Mouse (Mus musculus): Measurements from ENCODE around the gene Kctd20. TPM values are rescaled to one million over a fixed set of nuclear protein-coding genes. Genes with fewer than 3 reads are reported as not detected.

Kctd20 gene
- polyA plus RNA-seq, 1 experiment, result 41.6 TPM

DNA sequence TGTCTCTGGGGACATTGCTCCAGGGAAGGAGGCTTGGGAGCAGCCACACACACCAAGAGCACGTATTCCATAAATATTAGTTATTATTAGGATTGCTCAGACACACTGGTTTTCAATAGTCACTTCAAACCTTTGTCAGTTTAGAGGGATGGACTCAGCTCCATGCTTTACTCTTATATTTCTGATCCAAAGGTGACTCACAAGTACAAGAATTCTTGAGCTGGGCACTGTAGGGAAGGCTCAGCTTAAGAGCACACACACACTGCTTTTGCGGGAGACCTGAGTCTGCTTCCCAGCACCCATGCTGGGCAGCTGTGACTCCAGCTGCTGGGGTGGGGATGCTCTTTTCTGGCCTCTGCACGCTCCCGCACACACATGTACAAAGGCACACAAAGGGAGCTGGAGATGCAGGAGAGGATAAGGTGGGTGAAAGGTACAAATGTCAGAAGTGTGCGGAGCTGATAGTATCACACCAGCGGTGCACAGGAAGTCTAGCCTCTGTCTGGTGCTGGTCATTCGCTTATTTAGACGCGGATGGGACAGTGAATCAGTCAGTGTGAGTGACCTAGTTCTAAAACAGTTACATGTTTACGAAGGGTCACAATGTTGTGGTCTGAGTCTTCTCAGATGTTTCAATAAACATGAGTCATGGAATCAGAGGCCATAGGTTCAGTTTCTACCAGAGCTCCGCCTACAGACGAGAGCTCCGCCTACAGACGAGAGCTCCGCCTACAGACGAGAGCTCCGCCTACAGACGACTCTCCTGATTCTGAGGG, 20.1 kb upstream of the Kctd20 start:
- DNase-seq (ENCODE audit: low spot score), result no peak

DNA sequence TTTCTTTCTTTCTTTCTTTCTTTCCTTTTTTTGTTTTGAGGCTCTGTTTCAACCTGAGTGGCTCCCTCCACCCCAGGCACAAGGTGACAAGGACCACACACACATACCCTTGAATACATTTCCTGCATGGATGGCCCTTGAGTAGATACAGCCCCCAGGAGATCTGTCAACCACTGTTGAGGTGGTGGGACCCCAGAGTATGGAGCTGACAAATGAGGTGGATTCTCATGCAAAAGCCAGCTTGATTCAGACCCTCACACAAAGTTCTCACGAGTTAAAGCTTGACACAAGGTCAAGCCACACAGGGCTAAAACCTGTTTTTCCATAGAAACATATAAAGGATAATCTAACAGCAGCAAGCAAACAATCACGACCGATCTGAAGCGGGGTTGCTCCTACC, 19.5 kb upstream of the Kctd20 start:
- DNase-seq (ENCODE audit: low spot score), result no peak

DNA sequence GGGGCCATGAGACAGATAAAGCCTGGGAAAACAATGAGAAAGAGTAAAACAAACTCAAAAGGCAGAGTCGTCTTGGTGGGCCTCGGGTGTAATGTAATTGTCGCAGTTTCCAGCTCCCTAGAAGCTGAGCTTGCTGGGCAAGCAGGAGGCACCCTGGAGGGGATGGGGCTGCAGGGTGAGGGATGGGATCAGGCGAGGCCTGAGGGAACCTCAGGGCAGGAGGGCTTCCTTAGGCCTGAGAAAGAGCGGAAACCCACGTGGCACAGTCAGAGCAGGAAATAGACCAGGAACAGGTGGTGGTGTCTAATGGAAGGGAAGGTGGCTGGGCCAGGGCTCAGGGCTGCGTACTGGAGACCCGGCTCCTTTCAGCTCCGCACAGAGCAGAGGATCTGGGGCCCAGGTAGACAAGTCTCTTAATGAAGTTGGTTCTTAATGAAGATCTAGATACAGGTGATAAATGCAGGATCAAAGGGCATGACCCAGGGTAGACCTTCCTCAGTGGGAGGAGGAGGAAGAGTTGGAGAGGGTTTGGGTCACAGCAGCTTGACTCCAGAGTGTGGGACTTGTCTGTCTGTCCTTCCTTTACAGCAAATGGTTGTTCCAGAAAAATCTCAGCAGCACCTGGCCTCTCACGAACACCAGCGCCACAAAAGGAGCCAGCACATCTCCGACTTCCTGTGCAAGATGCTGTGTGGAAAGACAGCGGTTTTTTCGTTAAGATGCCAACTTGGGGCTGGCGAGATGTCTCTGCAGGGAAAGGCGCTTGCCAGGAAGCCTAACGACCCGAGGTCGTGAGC, 17.4 kb upstream of the Kctd20 start:
- DNase-seq (ENCODE audit: low spot score), result no peak

DNA sequence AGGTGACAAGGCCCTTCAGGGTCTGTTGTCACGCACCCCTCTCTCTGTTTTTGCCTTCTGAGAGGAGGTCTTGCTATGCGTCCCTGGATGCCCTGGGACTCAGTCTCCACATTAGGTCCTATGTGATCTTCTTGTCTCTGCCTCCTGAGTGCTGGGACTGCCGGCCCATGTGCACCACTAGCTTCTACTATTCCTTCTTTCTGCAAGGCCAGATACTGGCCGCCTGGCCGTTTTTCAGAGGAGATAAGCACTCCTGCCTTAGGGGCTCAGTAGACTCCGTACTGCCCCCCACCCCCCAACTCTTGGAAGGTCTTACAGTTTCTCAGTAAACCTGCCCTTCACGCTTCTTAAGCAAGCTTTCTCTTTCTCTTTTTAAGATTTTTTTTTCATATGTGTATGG, 15.6 kb upstream of the Kctd20 start:
- DNase-seq (ENCODE audit: low spot score), result no peak

DNA sequence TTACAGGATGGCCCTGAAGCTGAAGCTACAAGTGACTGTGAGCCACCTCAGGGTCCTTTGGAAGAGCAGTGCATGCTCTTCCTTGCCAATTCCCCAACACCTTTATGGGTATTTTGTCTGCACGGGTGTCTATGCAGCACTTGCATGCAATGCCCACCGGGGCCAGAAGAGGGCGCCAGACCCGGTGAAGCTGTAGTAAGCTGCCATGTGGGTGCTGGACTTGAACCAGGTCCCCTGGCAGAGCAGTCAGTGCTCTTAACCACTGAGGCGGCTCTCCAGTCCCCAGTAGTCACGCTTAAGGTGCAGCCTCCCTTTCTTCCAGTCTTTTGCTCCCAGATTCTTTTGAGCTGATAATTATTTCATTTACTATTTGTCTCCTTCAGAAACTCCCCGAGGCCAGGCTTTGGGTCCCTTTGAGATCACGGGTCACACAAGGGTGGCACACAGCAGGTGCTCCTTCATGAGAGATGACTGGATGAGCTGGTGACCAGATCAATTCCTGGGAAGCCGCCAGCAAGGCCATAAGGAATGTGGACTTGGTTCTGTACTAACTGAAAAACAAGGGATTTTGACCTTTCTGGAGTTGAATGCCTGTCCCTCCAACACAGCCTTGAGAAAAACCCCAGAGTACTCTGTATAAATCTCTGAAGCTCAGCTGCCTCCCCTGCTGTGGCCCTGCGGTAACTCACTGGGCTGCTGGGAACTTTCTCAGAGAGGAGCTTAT, 15.0 kb upstream of the Kctd20 start:
- DNase-seq (ENCODE audit: low spot score), result no peak

DNA sequence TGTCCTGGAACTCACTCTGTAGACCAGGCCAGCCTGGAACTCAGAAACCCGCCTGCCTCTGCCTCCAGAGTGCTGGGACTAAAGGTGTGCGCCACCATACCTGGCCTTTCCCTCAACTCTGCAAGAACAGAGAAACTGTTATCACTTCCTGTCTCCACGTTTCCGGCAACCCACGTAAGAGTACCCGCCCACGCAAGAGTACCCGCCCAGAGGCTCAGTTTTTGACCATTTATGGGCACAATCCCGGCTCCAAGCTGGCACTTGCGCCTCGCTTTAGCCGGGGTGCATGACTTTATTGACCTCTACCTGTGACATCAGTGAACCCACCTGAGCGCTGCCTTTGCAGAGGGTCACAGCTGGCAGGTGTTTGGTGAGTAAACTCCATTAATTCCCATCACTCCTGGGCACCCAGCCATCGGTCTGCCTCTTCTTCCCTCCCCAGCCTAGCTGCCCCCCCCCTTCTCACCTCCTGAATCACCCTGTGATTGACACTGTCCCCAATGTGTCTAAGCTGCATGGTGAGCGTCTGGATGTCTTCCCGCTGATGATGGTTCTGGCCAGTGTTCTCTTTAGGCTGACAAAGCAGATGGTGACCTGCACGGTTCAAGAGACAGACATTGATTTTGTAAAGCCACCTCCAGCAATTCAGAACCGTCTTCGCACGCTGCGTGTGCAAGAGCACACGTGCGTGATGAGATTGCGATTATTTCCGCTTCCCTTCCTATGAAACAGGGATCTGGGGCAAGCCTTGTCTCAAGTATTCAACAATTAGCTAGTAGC, 10.8 kb upstream of the Kctd20 start:
- no peak for DNase-seq (ENCODE audit: low spot score)

DNA sequence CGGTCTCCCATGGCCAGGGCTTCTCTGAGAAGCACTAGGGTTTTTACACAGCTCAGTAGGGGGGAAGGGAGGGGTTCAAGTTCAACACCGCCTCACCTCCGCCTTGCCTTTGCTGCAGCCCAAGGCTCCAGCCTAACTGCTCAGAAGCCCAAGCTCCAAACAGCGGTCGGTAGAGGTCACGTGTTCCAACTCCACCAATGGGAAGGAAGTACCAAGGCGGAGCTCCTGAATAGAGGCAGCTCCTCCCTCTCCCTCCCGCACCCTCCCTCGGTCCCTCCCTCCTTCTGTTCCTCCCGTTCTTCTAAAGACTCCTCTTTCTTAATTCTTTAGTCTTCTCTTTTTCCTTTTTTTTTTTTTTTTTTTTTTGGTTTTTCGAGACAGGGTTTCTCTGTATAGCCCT, 9.6 kb upstream of the Kctd20 start:
- DNase-seq (ENCODE audit: low spot score), result no peak

DNA sequence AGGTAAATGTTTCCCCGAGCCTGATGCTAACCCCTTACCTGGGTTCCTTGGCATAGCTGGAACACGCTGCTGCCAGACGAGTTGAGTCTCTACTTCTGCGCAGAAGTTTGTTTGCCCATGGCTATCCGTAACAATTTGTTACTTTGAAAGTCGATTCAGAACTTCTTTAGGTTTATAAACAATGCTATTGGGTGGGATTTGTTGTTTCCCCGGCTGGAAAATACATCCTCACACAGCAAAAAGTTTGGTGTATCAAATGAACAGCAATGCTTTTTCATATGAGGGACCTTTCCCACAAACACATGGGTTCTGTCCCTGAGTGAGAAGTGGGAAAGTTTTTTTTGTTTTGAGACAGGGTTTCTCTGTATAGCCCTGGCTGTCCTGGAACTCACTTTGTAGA, 8.0 kb upstream of the Kctd20 start, which contains the start of gene Pxt1:
TSS of gene Pxt1 (minus strand) at position 101 of the 400 bp plus-strand sequence.
- DNase-seq (ENCODE audit: low spot score), result no peak

DNA sequence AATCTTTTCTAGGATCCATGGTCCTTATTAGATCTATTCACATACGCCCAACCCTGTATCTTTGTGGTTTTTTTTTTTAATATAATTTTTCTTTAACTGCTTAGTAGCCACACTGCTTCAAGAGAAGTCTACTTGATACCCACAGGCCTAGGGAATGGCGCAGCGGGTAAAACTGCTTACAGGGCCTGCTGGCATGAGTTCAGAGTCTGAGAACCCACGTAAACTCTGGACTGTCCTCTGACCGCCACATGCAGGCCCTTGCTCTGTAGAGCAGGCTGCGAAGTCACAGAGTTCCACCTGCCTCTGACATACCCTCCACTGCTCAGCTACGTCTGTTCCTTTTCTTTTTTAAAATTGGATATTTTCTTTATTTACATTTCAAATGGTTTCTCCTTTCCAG, 7.3 kb upstream of the Kctd20 start:
- DNase-seq (ENCODE audit: low spot score), result no peak

DNA sequence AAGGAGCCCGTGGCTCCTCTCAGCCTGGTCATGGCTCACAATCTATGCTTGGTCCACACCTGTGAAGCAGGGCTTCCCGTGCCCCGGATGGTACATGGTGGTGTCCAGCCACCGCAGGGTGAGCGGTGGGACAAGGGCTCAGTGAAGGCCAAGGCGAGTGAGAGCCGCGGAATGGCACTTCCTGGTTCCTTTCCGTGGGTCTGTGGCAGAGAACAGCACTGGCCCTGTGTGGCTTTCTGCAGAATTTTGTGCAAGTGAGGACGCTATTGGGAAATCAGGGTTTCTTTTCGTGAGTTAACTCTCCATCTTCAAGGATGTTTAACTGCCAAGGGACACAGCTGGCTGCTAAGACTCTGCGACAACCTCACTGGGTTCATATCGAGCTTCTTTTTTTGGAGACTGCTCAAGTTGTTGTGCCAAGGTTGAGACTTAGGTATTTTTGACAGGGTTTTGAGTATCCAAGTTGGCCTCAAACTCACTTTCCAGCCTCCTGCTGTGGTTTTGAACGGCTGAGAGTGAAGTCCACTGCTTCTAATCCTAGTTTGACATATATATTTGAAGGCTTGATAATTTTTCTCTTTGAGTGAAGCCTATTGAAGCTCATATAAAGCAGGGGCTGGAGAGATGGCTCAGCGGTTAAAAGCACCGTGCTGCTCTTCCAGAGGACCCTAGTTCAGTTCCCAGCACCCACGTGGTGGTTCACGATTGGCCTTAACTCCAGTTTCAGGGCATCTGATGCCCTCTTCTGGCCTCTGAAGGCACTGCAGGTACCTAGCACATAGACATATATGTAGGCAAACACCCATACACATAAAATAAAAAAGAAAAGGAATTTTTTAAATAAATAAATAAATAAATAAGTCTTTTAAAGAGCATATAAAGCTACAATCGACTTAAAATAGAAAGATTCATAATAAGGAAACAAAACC, 4.5 kb upstream of the Kctd20 start:
- no peak for DNase-seq (ENCODE audit: low spot score)

DNA sequence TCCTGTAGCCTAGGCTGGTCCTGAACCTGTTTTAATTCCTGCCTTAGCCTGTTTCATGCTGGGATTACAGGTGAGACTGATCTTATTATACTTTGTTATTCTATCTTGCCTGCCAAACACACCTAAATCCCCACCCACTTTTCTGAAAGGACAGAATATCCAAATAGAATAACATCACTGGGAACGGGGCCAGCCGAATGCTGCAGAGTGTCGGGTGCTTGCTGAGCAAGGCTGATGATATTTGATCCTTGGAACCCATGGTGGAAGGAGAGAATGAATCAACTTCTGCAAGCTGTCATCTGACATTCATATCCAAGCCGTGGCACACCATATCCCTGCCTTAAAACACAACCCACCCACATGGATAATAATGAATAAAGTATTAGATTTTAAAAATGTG, 3.1 kb upstream of the Kctd20 start:
- DNase-seq (ENCODE audit: low spot score), result no peak

DNA sequence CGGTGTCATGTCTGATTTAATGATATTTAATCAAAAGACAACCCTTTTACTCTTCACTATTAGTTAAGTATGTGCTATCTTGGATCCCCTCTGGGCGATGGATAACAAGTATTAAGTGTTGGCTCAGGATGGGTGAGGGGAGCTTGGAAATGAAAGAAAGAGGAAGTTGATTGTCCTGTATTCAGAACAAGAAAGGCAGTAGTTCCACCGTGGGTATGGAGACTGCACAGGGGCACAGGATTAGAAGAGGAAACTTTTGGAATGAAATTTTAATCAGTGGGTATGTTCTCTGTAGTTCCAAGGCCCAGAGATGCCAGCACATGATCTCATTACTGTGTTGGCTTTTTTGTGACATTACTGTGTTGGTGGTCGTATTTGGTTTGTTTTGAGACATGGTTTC, 999 bp upstream of the Kctd20 start:
- no peak for DNase-seq (ENCODE audit: low spot score)

DNA sequence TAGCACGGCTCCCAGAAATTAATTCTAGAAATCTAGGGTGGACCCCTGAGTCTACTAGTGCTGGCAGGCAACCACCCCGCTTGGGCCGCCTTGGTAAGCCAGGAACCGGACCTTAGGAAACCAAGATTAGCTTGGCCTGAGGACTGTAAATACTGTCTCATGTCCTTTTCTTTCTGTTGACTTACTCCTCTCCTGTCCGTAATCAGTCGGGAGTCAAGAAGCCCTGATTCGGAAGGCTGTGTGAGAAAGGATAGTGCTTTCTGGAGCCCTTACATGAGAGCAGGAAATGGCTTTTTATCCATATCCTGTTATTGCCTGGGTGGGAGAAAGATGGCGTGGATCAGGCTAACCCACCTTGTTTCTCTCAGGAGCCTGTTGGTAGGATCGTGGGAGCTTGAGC, 1.5 kb downstream of the Kctd20 start:
- DNase-seq (ENCODE audit: low spot score), result no peak

DNA sequence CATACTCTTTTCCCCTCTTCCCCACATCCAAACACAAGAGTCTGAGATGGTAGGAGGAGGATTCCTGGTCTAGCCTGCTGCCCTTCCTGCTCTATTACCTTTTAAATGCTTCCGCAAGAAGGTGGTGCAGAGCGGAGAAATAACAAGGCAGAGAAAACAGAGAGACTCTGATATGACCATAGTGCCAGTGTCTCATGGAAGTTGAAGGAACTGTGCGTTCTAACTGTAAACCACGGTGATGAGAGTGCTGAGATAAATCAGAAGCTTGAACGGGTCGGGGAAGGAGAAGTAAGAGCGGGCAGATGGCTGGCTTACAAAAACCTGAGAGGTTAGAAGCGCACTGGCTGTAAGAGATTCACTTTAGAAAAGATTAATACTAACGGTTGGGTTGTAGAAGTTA, 2.7 kb downstream of the Kctd20 start:
- DNase-seq (ENCODE audit: low spot score), result no peak

DNA sequence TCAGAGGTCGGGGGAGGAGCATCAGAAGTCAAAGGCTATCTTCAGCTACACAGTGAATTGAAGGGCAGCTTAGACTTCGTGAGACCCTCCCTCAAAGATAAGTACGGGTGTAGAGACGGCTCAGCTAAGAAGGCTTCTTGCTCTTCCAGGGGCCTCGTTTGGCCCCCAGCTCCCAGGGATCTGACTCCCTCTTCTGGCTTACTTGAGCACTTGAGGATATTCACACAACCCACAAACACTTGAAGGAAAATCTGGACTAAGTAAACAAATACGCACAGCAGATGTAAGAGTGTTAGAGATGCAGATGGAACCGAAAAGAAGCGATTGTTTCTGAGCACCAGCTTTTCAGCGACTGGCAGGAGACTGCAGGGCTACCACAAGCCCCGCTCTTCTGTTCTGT, 8.8 kb downstream of the Kctd20 start:
- no peak for DNase-seq (ENCODE audit: low spot score)

DNA sequence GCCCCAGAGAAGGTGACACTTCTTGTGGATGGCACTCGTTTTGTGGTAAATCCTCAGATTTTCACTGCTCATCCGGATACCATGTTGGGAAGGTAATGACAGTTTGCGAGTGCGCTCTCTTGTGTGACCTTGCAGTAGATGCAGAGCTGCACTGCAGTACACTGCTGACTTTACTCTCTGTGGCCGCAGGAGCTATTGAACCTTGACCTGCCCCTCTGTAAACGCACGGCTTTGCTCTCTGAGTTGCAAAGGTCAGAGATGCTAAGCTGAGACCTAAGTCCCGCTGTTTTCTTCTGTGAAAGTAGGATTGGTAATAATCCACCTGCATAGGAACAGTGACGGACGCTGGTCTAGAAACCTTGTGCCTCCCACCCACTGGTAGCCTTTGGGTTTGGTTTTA, 9.8 kb downstream of the Kctd20 start:
- no peak for DNase-seq (ENCODE audit: low spot score)

DNA sequence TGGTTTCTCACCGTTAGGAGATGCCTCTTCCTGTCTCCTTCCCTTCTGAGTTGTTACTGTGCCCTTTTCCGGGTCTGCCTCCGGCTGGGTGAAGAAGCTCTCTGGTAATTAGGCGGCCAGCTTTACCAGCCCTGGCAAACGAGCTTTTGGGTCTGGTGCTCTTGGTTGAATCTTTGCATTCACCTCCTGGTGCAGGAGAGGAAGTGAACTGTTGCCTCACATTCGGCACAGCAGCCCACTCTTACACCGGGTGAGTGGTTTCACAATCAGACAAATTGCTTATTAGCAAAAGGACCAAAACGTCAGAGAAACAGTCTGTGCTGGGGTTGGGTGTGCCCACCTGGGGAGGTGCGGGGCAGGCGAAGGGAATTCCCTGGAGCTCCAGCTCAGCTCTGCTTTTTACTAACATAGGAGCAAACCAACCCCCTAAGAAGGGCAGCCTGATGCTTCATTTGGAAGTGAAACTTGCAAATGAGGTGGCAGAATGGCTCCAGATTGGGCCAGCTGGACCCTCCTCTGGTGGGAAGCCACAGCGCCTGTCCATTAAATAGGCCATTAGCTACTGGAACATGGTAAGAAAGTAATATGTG, 15.4 kb downstream of the Kctd20 start:
- no peak for DNase-seq (ENCODE audit: low spot score)

DNA sequence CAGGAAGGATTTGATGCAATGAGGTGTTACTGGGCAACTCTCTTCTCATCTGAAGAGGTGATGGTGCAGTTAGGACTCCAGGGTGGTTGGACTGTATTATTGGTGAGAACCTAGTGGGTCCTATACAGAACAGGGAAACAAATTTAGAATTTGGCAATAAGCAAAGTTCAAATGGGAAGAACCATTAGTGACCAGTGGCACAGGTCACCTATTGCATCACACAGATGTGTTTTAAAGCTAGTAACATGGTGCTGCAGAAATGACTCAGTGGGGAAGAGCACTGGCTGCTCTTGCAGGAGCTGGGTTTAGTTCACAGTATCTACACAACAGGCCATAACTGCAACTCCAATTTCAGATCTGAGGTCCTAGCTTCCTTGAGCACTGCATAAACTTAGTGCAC, 18.4 kb downstream of the Kctd20 start:
- DNase-seq (ENCODE audit: low spot score), result no peak

DNA sequence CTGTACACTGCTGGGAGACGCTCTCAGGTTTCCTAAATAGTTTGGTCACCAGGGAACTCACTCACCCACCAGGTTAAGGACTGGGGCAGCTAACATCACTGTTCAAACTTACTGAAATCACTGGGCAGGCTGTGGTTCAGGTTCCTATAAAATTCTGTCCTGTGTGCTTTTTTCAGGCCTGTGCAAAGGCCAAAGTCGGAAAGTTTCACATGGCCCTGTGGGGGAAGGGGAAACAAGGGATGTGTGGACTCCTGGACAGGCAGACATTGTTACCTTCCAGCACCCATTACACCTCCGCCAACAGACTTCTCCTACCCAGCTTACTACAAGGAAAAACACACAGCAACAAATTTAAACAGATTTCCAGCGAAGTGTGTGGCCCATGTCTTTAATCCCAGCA, 27.3 kb downstream of the Kctd20 start:
- DNase-seq (ENCODE audit: low spot score), result no peak

DNA sequence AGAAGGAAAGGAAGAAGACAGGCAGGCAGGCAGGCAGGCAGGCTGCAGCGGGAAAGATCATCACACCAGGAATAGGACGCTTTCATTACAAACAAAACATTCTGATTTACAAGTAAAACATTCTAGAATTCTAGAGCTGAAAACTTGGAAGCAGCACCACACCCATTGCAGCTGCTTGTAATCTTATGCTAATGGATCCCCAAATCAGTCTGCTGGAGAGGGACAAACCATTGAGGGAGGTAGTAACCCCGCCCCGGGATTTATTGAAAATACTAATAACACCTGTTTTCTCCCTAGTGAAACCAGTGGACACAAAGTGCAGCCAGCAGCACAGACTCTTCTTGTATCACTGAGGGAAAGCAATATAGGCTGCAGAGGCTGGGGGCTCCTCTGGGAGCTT, 29.3 kb downstream of the Kctd20 start:
- no peak for DNase-seq (ENCODE audit: low spot score)

All from urinary bladder, adult 2 months (tissue).